Mouse (Mus musculus) monocyte, adult 2 months (primary cell): ENCODE data around the gene Rnf144b.

ENCODE experiments used
- DNase-seq, 2 experiments: peaks; one replicate each; pipeline ENCODE4 v3.0.0; 2022; ENCODE audit warnings: low spot score in 2 of 2, low read depth in 1 of 2

Rnf144b gene

DNA sequence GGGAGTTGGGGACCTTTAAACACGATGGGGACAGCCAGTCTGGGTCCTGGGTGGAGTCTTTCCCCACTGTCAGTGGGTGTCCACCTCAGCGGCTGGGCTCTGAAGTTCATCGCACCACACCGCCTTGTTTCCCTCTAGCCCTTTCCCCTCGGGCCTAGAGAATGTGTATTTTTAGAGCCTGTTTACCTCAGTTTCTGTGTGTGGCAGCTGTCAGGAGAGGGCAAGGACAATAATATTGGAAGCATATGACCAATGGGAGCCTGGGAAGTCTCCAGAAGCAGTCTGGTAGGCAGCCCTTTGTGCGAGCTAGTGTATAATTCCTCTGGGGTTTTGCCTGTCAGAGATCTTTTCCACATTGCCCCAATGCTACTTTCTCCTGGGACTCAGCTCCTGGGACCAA, 95.9 kb downstream of the Rnf144b start:
- DNase-seq = no peak

DNA sequence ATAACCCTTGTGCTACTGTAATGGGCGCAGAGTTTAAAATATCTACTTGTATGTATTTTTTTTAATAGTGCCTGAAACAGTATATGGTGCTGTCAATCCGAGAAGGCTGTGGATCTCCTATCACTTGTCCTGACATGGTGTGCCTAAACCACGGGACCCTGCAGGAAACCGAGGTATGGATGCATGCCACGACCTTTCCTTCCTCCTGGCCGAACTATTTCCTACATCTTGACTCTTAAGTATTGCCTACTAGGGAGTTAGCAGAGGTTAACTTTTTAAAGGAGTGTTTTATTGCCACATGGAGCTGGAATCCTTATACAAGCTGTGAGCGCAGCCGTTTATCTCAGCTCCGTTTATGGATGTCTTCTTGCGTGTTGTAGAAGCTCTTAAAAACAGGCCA, 98.0 kb downstream of the Rnf144b start:
- no peak for DNase-seq

DNA sequence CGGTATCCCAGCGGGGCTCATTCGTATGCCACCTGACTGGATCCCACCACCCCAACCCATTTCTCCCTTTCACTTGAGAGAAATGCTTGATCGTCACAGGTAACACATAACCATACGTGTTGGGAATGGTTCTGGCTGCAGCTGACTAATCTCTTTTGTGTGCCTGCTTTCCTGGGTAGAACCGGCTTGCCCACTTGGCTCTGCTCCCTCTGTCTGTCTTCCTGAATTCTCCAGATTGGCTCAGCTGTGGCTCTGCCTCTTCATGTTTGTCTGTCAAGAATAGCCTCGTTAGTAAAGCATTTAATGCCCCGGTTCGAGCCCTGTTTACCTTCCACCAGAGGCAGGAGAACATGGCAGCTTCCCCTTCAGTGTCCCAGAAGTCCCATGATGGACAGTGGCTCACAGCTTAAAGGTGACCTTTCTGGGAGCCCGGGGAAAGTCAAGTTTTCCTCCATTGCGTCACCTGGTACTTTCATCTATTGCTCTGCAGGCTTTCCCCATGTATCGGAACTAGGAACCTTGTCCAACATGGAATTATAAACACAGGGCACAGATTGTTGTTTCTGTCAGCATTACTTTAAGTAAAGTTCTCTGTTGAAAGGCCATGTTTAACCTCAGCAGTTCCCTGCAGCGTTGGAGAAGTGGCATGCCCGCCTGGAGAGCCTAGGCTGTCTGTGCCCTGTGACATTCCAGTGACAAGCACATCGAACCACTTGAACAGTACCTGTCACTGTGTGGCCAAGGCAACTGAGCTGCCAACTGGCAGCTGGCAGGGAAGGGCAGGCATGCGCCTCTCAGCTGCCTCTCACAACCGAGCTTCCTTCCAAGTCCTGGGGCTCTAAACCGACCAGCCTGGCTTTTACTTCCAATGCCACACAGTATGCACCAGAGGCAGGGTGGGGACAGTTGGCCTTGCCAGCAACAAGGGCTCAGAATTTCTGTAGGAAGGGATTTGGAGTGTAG, 101.4 kb downstream of the Rnf144b start:
- DNase-seq = no peak

DNA sequence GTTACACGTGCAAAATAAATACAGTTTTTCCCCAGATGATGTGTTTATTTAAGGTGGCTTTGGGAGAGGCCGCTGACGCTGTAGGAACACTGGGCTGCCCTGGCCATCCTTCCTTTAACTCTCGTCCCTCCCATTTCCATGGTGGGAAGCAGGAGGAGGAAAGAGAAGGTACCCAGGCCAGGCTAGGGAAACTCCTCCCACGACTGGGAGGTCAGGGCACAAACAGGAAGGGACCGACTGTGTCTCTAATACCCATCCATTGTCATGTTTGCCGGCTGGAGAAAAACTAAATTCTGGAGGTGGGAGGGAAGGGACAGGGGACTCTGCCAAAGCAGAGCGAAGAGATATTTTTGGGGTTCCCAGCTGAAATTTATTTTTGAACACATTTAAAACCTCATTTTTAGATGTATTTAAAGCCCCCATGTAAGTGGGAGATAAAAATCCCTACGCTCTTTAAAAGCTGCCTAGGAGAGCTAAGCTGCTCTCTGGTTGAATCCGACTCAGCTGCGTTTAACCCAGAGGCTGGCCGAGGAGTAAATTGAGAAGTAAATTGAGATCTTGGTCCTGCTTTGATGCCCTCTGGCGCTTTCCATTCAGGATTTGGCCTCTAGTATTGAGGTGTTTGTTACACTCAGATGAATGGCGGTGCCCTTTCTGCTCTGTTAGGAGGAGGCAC, 102.3 kb downstream of the Rnf144b start:
- no peak for DNase-seq

DNA sequence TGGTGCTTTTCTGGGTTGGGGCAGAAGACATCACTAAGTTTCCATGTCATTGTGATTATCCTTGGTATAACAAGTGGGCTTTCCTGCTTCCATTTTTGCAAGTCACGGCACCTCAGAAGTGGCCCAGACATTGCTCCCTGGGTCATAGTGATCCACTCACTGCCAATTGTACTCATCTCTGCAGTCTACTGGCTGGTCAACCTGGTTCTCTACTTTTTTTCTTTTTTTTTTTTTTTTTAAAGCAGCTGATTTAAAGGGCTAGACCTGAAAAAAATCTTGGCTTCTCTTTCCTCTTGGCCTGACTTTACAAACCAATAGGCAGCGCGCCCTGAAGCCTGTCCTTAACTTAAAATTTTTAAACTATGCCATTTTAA, 102.9 kb downstream of the Rnf144b start:
- DNase-seq = no peak

DNA sequence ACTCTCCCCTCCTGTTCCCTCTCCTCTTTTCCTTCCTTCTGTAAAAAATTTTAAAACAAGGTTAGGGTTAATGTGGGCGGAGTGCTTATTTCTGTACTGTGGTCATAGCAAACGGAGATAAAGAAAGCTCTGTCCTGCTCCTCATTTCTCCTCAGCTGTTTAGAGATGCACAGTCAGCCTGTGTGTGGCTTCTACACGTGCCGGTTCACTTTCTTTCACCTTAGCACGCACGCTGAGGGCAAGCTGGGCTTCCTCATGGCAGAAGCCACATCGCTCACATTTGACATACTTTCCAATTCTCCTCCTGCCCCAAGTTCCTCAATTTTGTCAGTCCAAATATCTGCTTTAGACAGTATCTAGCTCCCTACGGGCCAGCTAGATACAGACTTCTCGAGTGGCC, 103.3 kb downstream of the Rnf144b start:
- DNase-seq = peak; percentile 30 to 39

DNA sequence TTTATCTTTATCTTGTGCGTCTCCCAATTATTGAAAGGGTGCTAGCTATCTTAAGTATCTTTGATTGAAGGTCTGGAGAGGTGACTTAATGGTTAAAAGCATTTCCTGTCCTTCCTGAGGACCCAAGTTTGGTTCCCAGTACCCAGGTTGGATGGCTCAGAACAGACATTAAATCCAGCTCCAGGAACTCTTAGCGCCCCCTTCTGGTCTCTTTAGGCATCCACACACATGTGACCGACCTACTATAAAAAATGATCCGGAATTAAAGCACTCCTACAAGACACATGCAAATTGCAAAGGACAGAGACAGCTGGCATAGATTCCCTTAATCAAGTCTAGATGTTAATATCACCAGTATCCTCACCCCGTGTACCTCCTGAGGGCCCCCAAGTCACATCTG, 104.1 kb downstream of the Rnf144b start:
- DNase-seq = no peak

DNA sequence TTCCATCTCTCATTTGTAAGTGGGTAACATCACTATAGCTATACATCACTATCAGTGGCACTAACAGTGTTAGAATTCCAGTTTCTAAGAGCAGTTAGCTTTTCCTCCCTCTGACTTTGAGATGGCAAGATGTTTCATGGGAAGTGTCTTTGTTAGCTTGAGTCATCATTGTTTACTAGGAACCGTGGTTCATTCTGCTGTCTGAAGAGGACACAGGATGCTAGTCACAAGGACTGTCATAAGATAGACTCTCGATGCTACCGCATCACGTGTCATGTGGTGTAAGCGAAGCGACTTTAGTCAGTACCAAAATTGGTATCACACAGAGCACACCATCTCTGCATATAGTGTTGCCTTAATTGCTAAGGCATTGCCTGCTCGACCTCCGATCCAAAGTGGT, 105.7 kb downstream of the Rnf144b start:
- no peak for DNase-seq

DNA sequence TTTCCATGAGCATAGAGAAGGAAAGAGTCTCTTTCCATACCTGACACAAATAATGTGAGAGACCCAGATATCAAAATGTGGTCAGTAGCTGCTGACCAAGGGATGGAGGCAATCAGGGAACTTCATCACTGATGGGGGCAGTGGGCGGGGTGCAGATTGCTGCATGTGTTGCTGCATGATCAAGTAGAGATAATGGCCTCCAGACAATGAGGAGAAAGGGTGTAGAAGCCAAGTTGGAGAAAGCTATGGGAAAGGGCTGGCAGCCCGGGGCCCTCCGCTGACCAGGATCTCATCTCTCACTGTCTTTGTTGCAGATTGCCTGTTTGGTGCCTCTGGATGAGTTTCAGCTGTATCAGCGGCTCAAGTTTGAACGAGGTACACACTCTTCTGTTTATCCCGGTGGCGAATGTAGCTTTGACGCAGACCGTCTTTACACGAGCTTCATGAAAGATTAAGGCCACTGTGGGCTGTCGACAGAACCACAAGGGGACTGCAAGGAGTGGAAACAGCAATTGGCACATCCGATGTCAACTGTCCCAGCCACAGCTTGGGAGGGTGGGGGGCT, 106.3 kb downstream of the Rnf144b start:
- no peak for DNase-seq

DNA sequence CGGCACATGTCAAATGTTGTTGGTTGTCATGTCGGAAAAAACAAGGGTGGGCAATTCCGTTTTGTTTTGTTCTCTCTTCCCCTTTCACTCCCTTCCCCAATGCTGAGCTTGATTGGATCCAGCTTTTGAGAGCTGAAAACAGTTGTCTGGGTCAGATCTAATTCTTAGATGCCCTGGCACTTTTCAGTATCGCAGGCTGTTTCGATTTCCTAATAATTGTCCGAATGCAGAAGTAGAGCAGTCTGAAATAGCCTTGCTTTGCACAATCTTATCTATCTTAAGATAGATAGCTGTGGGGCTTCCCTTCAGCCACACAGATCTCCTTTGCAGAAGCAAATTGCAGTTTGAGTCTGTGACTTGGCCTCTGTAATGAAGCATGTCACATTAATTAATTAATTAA, 109.7 kb downstream of the Rnf144b start:
- DNase-seq = peak in 1 of 2 experiments; percentile 17

DNA sequence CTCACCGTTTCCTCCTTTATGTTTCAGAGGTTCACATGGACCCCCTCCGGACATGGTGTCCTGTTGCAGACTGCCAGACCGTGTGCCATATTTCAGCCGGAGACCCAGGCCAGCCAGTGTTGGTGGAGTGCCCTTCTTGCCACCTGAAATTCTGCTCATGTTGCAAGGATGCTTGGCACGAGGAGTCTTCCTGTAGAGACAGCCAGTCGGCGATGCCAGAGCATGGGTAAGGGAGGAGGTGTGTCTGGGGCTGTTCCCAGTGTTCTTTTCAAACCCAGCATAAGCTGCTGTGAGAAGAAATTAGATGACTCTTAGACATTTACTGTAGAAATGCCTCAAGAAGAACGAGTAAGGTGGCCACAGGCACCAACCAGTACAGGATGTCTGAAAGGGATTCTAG, 114.9 kb downstream of the Rnf144b start:
- no peak for DNase-seq

DNA sequence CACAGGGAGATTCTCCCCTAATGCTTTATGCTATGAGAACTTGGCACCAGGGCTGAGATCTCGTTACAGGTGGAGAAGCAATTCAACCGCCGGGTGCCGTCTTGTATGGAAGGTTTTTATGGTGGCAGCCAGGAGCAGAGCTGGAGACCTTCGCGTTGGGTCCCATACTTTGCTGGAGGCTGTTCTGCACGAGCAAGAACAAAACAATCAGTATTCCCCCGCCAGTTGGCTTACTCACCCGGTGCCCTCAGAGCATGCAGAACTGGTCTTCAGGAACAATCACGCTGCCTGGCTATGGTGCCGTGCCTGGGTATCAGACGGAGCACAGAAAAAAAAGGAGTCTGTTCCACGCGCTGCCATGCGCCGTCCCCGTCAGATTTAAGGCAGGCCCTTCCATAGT, 115.7 kb downstream of the Rnf144b start:
- DNase-seq = no peak

DNA sequence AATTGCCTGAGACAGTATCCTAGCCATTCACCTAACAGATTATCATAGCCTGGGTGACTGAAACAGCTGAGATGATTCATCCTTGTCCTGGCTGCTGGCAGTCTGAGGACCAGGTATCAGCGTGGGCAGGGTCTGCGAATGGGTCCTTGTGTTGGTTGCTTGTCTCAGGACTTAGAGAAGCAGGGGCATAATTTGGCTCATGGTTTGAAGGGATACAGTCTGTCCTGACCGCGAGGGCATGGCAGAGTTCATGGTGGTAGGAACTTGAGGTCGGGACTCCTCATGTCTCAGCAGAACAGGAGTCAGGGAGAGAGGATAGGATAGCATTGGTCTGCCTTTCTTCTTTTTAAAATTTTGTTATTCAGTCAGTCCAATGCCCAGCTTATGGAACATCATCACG, 121.1 kb downstream of the Rnf144b start:
- DNase-seq = no peak

DNA sequence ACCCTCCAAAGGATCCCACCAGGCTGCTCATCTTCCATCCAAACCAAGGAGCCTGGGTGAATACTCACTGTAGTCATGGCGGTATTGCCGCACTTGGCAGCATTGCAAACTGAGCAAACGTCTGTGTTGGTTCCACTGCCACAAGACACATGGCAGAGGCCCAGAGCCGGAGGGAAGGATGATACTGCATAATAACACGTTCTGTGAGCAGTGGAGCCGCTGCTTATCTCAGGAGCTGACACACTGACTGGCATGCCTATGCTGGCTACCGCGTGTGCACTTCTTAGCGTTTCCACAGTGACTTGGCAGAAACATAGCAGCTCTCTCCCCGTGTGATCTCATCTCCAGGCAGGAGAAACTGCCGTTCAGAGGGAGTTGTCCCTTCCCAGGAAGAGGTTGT, 122.3 kb downstream of the Rnf144b start:
- no peak for DNase-seq

DNA sequence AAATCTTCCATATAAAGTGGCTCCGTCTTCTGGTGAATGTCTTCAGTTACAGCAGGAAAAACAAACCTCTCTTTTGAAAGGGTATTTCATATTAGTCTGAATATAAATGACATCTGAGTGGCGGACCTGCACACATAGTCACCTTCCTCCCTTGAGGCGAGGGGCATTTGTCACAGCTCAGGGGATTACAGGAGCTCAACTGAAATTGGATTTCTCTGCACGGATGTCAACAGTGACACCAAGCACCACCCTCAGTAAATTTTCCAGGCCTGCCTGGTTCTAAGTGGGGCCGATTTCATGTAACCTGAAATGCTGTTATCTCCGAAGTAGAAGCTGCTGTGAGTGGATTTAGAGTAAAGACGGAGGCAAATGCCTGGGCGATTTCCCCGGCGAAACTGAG, 124.0 kb downstream of the Rnf144b start:
- no peak for DNase-seq

DNA sequence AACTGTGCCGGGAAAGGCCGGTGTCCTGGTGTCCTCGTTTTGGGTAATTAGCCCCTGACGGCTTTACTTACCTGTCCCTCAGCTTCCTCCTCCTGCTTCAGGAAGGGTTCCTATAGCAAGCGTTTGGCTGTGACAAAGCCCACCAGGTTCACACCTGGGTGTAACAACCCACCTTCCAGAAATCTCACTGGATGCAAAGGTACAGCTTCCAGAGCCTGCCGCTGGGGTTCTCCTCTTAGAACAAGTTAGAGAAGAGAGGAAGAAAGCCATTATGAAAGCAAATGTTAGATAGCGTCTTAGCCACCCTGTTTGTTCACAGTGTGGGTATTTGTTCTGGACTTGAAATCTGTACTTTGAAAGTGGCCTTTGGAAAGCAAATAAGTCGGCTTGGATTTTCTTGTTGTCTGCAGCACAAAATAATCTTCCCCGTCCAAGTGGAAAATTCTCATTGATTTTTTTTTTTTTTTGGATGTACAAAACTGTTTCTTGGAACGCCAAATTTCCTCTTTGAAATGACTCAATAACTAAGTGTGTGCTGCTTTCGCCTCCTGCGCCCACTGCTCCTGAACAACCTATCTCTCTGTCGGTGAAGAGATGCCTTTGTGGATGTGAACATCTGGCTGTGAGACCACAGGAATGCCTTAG, 124.8 kb downstream of the Rnf144b start:
- no peak for DNase-seq

DNA sequence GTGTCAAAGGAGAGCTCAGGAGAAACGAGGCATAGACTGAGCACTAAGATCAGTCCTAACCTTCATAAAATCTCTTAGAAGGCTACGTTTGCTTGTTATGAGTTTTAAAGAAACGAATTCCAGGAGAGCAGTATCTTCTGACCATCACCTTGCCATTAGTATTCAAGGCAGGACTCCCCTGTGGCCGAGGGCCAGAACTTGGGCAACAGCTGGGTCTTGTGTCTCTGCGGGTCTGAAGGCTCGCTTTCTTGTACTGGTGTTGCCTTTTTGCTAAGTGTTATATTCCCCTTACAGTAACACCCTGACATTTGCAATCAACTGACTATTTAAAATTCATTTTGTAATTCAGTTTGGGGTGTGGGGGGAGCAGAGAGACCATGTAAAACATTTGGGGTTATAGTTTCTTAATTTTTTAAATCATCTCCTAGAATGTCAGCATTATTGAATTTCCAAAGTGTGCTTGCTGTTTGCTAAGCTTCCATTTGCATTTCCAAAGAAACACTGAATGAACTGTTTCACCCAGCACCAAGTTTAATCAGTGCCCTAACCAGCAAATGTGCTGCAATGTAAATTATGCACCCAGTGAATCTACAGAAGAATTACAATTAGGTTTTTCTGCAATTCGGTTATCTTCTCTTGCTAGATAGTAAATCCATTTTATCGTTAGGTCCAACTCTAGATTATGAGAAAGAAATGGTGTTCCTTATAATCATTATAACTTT, 126.0 kb downstream of the Rnf144b start:
- DNase-seq = no peak

DNA sequence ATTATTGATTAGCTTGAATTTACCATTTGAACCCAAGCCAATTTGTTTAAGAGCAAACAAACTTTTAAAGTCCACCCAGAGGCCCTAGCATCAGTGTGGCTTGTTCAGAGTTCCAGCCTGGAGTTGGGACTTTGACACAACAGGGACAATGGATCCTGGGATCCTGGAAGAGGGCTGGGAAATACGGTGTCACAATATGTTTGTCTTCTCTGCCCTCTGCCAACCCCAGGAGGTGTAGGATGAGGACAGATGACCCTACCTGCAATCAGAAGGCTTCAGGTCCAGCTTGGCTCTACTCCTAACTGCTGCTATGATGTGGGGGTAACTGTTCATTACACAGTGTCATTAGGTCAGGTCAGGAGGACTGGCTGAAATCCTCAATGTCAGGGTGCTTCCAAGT, 128.2 kb downstream of the Rnf144b start:
- DNase-seq = no peak

DNA sequence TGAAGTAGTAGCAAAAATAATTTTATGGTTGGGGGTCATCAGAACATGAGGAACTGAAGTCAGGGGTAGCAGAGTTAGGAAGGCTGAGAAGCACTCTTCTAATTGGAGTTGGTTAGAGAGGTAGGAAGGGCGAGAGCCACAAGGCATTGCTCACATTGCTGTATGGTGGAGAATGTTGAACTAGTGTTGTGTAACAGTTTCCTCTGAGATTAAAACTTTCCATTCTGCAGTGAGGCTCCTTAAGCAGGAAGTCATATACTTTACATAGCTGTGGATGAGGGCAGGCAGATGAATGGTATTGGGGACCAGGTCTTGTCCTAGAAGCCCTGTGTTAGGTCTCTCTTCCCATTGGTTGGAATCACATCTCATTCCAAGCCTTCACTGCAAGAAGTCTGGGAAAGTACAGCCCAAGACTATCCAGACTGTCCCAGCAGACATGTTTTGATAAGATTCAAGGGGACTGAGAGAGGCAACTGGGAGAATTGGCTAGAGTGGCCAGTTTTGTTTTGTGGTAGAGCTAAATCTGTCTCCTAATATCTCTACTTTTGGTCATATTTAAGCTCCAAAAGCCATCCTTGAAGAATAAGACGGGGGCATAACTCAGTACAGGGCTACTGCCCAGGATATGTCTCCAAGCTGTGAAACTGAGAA, 128.8 kb downstream of the Rnf144b start:
- DNase-seq = no peak

DNA sequence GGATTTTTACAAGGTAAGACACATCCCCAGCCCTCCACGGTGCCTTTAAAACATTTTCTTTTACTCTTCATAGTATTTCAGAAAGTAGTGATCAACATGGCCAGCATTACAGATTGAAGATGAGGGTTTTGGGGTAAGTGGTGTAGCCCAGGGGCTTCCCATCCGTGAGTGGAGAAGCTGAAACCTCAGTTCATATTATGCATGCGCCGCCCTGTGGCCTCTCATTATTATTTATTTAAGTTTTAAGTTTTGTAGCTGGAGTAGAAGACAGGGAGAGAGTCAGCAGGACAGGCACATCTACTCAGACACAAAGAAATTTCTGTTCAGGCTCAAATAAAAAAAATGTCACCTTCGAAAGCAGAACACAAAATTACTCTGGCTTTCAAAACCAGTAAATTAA, 131.3 kb downstream of the Rnf144b start:
- DNase-seq = no peak

DNA sequence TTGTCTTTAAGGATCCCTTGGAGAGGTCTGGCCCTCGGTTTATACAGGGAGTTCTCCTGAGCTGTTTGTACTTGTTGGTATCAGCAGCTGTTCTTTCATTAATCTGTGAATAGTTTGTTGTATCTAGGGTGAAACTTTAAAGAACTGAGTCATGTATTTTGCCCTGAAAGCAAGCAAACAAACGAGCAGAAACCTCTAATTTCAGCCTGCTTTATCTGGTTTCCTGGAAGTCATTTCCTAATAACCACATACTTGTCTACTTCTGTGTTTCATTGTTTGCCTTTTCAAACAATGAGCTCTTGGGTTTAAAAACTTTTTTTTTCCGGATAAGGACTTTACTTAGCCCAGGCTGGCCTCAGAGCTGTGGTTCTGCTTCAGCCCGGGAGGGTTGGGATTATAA, 136.8 kb downstream of the Rnf144b start:
- DNase-seq = no peak
